ENCODE assay signal across 15 mouse cellular contexts in the genomic region with DNA sequence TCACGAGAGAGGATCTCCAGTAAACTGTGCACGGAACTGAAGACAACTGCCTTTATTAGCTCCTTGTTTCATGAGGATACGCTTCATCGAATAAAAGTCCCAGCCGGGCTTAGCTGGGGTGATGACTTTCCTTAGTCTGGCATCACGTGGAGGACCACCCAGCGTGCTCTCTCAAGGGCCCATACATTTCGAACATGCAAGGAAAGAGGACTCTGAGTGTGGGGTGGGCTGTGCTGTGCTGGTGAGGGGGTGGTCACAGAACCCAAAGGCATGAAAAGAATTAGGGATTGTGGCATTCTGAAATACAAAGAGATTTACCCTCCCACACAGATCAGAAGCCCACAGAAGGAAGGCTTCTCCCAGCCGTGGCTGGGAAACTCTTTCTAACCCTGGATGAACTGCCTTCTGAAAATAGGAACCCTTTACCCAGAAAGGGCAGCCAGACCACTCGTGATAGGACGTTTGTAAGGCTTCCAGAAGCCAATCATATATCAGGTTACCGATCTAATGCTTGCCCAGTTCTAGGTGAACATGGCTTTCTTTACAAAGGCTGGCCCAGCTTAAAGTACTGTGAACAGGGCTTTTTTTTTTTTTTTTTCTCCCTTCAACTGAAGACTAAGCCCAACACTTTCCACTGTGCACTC. TPM values are rescaled to one million over a fixed set of nuclear protein-coding genes. Genes with fewer than 3 reads are reported as not detected.
DNase-seq lines count a peak whose midpoint lies in the region; ATAC-seq and TF ChIP-seq lines count a peak whose summit lies in the region.
"Had no signal": no experiment of that assay in that cellular context is flagged by ENCODE, and none has a peak within 500 bp of the region (broad histone marks: within the 10 kb centered on the region; RNA-seq: fewer than 3 reads in every experiment).

No protein-coding gene starts in this region.

- intact Hi-C loops in gastrocnemius, adult 2 months (cut with DNase I), result no loop called here
- intact Hi-C loops in gastrocnemius, postnatal 14 days (cut with DNase I; ENCODE audit: low total_unique reads), result loop anchor here (10.0 kb wide), 1 partner anchor 55 kb away; no protein-coding TSS in a partner anchor

- H3K4me1 ChIP-seq in midbrain, embryonic 11.5 days (ENCODE audit: control insufficient read depth, insufficient read depth, low read length), result peaks cover 11% of the 10 kb centered on the region
- no peaks in the 10 kb centered on the region for H3K4me1 ChIP-seq in midbrain, postnatal 0 days (ENCODE audit: insufficient read depth, low read length)
- H3K4me1 ChIP-seq: heart, embryonic 12.5 days; liver, embryonic 13.5 days had no signal

- H3K4me2 ChIP-seq in midbrain, embryonic 11.5 days, result peak overlapping the region; percentile 12; the same call in 1 of the 2 replicates
- H3K4me2 ChIP-seq in midbrain, postnatal 0 days (ENCODE audit: low read depth, low read length, poor library complexity, severe bottlenecking), result no peak overlapping the region
- H3K4me2 ChIP-seq: heart, embryonic 12.5 days; liver, embryonic 13.5 days had no signal

- no peak overlapping the region for H3K9ac ChIP-seq in midbrain, embryonic 11.5 days (ENCODE audit: low read length)
- H3K9ac ChIP-seq in midbrain, postnatal 0 days (replicated peaks; ENCODE audit: low read length, poor library complexity, severe bottlenecking), result no peak overlapping the region
- H3K9ac ChIP-seq: heart, embryonic 12.5 days; liver, embryonic 13.5 days had no signal

- DNase-seq in gastrocnemius, adult 2 months, result peak; percentile 68
- no peak for DNase-seq in gastrocnemius, postnatal 14 days
- peak; percentile 90 for DNase-seq in midbrain, embryonic 11.5 days (ENCODE audit: low spot score, missing footprints)
- DNase-seq in midbrain, postnatal 0 days (ENCODE audit: low spot score), result no peak
- DNase-seq in mesoderm, embryonic 11.5 days (ENCODE audit: low read depth, low spot score), result peak; percentile 43
- DNase-seq in ovary, postnatal 14 days (ENCODE audit: low spot score), result no peak
- no peak for DNase-seq in urinary bladder, postnatal 10 days (ENCODE audit: low spot score)
- DNase-seq in liver, result no peak
- DNase-seq: B cell, adult 2 months; cerebellum, postnatal 36 days; liver, embryonic 13.5 days; thymus, postnatal 36 days had no signal

- 16% methylated on average over 12 of the region's 12 CpGs for WGBS in midbrain, embryonic 11.5 days
- WGBS in midbrain, postnatal 0 days, result 17% methylated on average over 12 of the region's 12 CpGs

- peak overlapping the region; percentile 50 for H3K4me3 ChIP-seq in gastrocnemius, adult 2 months
- no peak overlapping the region for H3K4me3 ChIP-seq in midbrain, embryonic 11.5 days (ENCODE audit: low read depth, low read length)
- H3K4me3 ChIP-seq in midbrain, postnatal 0 days (ENCODE audit: low read depth, low read length), result no peak overlapping the region
- H3K4me3 ChIP-seq: heart, embryonic 12.5 days; liver, embryonic 13.5 days had no signal

- peak; percentile 81 for ATAC-seq in midbrain, embryonic 11.5 days (ENCODE audit: low FRiP score)
- no peak for ATAC-seq in midbrain, postnatal 0 days (ENCODE audit: low FRiP score)
- ATAC-seq: inflammation-experienced regulatory T-cells, adult 6 months had no signal

- no peaks in the 10 kb centered on the region for H3K27me3 ChIP-seq in midbrain, embryonic 11.5 days (ENCODE audit: control insufficient read depth, insufficient read depth, low read length)
- no peaks in the 10 kb centered on the region for H3K27me3 ChIP-seq in midbrain, postnatal 0 days (ENCODE audit: insufficient read depth, low read length)
- H3K27me3 ChIP-seq: heart, embryonic 12.5 days; liver, embryonic 13.5 days had no signal

- H3K9me3 ChIP-seq in midbrain, embryonic 11.5 days (ENCODE audit: control insufficient read depth, low read length), result no peaks in the 10 kb centered on the region
- H3K9me3 ChIP-seq in midbrain, postnatal 0 days (ENCODE audit: low read length), result no peaks in the 10 kb centered on the region
- H3K9me3 ChIP-seq: heart, embryonic 12.5 days; liver, embryonic 13.5 days had no signal

- no peak for TF ChIP-seq CTCF in gastrocnemius, adult 2 months (IDR thresholded peaks at IDR 0.05)
- no peak for TF ChIP-seq CTCF in midbrain, postnatal 0 days (IDR thresholded peaks at IDR 0.05)

- peak overlapping the region; percentile 94 for H3K27ac ChIP-seq in gastrocnemius, adult 2 months
- no peak overlapping the region for H3K27ac ChIP-seq in midbrain, embryonic 11.5 days (ENCODE audit: low read depth, low read length)
- H3K27ac ChIP-seq in midbrain, postnatal 0 days (ENCODE audit: low read depth, low read length), result no peak overlapping the region
- H3K27ac ChIP-seq: liver, embryonic 13.5 days; macrophage had no signal

- H3K36me3 ChIP-seq in midbrain, embryonic 11.5 days (ENCODE audit: control insufficient read depth, insufficient read depth, low read length), result no peaks in the 10 kb centered on the region
- no peaks in the 10 kb centered on the region for H3K36me3 ChIP-seq in midbrain, postnatal 0 days (ENCODE audit: insufficient read depth, low read length)
- H3K36me3 ChIP-seq: heart, embryonic 12.5 days; liver, embryonic 13.5 days had no signal

RNA-seq across cellular contexts. Expression of a gene that starts 21.9 kb away (rescaled TPM):
- total RNA-seq in gastrocnemius, adult 2 months (2021), result 1 to 10 TPM in 1 of 2 experiments, under 1 TPM in 1; 0.66 to 1.7 TPM
- 1 to 10 TPM; 2.6 to 3.7 TPM for total RNA-seq in gastrocnemius, postnatal 14 days (2021)
- 0.25 and 0.31 TPM in 2 replicates for polyA plus RNA-seq in midbrain, embryonic 11.5 days (2014; fragmentation: Nextera tagmentation; extraction: Ambion mirVana)
- total RNA-seq in midbrain, postnatal 0 days (2014; rRNA removed), result 0.24 and 1.0 TPM in 2 replicates
- polyA plus RNA-seq in midbrain, postnatal 0 days (2015; fragmentation: Nextera tagmentation; extraction: Ambion mirVana), result 0.15 and 0.42 TPM in 2 replicates
- polyA plus RNA-seq: liver, embryonic 13.5 days; macrophage had no signal

Comparison
In these comparisons a context has a peak if more than half of its experiments do, and no peak if none do; other contexts are left out.
1. DNase-seq: peak in gastrocnemius, adult 2 months (single experiment), midbrain, embryonic 11.5 days (single experiment) and mesoderm, embryonic 11.5 days (single experiment); none in gastrocnemius, postnatal 14 days (single experiment), midbrain, postnatal 0 days (single experiment), ovary, postnatal 14 days (single experiment), urinary bladder, postnatal 10 days (single experiment) and liver (single experiment).